Mouse (Mus musculus) R1 (cell line): ENCODE data around the gene Phactr2.

Source experiments
- DNase-seq: peaks from one replicate; pipeline ENCODE4 v3.0.0-alpha.2; 2018; ENCODE audit warnings: low read depth, low spot score

The Phactr2 gene

DNA sequence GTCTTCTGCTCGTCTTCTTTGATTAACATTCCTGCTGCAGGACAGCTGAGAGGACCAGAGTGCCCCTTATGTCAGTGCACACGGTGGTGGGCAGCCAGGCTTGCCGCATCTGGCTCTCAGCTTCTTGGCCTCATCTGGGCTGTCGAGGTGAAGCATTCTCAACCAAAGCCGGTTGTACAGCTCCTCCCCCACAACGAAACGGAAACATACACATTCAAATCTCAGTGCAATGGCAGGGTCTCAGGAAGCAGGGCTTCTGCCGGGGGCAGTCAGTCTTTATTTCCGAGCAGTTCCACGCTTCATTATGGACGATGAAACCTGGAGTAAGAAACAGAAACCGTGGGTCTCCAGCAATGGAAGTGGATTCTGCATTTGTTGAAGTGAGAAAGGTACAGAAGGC is 260.3 kb downstream of the Phactr2 start:
- DNase-seq: no peak

DNA sequence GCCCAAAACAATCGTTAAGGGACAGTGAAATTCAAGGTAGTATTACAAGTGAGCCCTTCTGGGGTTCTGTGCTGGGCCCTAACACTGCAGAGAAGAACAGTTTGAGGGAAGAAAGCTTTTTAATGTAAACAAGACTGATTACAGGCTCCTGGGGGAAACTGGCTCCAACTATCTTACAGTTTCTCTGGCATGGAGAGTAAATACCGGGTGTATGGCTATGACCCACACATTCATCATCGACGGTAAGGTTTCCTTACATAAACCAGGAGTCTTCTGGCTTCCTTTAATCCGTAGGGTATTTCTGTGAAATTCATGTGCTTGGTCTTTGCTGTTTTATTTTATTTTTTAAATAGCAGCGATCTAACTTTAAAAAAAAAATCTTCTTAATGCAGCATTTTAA is 261.4 kb downstream of the Phactr2 start:
- DNase-seq: no peak

DNA sequence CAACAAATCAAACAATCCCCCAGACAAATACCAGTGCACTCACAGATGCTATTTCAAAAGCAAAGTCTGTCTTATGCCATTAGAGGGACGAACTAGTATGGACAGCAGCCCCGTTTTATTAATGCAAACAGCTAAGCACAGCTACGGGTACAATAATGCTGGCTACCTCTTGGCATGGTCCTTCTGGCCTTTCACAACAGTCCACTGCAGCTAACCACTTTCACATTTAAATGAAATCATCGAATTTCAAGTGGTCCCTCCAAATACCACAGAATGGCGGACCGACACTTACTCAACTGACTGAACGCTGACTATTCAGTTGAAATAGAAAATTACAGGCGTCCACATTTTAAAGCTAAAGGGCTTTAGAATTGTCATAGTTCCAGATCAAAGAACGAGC is 261.9 kb downstream of the Phactr2 start:
- no peak for DNase-seq

DNA sequence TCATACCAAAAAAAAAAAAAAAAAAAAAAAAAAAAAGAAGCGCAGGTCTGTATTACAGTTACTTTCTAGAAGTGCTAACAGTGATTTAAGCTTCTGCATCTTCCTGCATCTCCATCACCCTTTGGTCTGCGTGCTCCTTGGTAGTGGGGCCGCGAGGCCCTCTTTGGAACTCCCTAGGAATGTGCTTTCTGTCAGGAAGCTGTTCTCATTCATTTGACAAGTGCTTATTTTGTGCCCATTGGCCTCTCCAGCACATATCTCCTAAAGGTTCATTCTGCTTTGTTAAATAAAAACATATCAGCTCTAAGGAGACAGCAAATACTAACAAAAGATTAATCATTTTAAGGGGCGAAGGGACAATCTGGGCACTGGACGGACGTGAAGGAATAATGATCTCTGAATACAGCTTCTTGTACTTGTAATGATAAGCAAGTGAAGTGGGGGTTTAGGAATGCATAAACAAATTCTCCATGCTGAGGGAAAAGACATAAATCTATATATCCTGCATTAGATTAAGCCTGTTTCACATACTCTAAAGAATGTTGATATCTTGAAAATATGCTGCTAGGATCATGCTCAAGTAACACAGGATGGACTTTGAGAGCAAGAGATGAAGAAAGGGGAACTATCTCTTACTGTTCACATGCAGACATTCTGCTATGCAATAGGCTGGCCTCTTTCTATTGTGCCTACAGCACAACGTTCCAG is 264.1 kb downstream of the Phactr2 start:
- DNase-seq: no peak

DNA sequence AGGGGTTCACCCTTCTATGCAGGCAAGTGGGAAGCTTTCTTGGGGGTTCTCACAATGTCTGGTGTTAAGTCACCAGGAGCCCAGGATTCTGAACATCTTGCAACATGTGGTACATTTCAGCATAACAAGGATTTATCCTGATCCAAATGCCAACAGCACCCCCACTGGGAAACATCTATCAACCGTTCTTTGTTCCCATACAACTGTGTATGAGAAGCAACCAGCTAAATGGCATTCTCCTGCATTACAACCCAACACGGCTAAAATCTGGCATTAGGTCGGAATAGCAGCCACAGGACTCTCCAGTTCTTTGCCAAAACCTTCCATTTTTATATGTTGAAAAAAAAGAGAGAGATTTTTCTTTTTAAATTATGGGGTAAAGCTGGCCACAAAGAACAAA is 264.7 kb downstream of the Phactr2 start:
- DNase-seq: no peak

DNA sequence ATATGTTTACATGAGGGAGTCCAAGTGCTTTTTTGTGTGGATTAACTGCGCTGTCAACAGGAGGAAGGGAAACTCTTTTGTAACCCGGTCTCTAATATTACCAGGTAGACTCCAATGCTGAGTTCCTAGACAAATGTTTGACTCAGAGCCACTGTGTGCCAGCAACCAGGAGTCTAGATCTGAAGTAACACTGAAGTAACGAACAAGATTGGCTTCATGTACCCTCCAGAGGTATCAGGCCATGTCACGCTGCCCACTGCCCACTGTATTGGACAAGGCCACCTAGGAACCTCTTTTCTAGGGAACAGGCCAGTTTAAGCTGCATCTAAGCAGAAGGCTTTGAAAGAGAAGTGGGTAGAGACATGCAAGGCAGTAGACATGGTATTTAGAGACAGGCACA is 265.2 kb downstream of the Phactr2 start:
- no peak for DNase-seq

DNA sequence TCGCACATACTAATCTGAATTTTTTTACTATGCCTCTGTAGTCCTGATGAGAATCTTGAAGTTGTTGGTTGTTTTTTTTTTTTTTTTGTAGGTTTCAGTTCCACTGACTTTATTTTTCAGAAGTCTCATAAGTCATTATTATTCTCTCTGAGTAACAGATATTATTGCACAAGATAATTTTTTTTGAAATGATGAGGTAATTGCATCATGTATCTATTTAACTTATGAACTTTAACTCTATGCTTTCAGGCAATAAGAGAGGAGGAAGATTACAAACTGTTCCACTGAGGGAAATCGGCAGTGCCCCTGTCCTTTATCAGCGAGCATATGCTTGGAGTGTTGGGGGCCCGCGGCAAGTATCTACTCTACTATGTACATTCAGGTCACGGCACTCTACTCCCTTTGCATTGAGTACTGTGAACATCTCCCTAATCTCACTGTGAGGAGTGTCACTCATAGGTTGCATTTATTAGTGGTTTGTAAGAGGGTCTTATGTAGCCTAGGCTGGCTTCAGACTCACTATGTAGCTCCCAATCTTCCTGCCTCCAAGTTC is 272.4 kb downstream of the Phactr2 start:
- no peak for DNase-seq

DNA sequence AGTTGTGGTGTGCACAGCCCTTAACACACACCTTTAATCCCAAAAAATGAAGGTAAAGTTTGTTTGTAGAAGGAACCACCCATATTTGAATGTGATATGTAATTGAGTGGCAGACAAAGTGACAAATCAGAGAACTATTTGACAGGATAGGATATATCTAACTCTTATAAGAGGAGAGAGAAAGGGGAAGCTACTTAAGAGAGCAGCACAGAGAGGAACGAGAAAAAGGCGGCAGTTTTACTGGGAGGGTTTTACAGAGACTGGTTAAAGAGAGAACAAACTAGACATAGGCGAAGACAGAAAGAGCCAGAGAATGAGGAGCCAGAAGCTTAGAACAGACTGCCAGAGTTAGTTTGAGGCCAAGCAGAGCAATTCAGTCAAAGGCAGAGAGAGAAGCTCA is 273.4 kb downstream of the Phactr2 start:
- DNase-seq: no peak

DNA sequence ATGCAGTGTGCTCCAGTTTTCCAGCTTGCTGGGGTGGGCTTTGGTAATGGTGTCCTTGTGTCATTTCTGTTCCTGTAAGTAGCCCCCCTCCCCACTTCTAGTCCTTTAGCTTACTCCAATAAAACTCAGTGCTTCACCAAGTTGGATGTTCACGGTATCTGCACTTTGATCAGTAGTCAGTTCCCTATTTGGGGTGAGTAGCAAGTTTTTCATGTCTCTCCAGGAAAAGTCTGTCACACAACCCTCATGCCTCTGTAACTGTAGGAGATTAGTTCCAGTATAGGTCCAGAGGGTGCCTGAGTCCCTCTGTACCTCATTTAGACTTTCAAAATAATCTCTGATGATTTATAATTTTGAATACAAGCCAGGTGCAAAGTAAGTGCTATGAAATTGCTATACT is 275.0 kb downstream of the Phactr2 start:
- DNase-seq: no peak

DNA sequence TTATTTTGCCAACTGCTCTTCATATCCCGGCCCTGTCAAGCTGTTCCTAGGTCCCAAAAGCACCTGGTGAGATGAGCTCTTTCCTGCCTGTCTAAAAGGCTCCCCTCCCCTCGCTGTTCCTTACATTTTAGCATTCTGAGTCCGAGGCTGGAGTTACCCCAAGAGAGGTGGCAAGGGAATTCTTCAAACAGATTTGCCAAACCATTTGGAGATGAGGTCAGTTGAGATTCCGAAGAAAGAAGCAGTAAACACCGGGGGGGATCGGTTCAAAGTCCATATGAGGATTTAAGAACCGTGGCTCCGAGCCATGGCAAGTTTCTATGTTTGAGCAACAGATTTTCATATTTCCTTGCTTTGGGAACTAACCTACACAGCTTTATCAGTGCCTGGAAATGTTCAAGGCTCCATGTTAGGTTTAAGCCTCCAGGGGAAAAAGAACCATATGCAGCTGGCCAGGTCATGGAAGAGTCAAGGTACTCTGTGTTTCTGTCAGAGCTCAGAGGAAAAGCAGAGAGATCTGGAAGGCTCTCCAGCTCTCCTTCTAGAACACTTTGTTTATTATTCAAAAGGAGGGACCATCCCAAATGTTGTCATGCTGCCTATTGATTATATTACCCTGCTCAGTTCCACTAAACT is 277.2 kb downstream of the Phactr2 start:
- DNase-seq: no peak

DNA sequence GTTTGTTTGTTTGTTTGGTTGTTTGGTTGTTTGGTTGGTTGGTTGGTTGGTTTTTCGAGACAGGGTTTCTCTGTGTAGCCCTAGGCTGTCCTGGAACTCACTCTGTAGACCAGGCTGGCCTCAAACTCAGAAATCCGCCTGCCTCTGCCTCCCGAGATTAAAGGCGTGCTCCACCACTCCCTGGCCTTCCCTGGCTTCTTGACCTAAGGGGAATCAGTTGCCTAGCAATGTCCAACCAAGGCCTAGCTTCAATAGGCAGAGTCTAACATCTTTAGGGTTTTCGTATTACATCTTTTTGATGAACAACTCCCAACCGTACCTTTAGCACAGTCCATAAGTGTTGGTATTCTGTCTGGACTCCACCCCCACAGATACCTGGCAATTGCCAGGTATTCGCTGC is 280.7 kb downstream of the Phactr2 start:
- peak; percentile 56 for DNase-seq

DNA sequence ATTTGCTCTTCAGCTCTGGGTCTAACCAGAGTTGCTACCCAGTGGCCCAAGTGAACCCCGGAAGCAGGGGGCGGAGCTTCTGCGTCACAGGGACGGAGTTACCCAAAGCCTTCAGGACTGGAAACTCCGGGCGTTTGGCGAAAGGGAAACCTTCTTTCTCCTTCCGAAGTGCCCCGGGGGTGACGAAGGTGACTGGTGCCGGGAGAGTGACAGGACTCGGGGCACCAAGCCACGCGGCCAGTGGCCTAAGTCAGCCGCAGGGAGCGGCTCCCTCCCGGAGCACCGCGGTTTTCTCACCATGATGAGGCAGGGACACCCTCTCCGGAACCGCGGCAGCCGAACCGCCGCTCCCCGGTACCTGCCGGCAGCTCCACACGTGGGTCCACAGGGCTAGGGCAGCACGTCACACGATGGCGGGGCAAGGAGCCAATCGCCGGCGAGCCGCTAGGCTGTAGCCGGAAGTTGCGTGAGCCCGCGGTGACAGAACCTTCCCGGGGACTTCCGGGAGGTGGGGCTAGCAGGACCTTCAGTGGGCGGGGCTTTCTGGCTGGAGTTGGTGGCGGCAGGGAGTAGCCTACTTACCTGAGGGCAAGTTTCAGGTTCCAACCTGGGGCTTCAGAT is 281.4 kb downstream of the Phactr2 start, which contains the start of gene Ltv1:
Ltv1 (minus strand) TSS at position 438 of the 621 bp plus-strand sequence.
- peak; percentile 95 for DNase-seq

DNA sequence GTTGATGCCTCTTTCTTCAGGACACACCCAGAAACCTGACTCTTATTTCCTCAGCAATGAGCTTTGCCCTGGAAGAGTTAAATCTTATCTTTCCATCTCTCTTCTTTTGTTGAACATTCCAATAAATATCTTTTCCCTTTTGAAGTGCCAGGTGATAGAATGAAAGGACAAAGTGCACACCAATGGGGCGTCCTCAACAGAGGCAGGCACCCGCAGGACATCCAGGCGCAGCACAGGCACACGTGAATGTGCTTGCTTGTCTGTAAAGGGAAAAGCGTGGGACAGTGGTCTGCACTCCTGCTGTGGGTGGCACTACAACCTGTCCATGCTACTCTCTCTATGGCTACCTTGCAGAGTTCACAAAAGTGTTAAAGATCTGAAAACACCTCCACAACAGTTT is 284.3 kb downstream of the Phactr2 start:
- DNase-seq: no peak

DNA sequence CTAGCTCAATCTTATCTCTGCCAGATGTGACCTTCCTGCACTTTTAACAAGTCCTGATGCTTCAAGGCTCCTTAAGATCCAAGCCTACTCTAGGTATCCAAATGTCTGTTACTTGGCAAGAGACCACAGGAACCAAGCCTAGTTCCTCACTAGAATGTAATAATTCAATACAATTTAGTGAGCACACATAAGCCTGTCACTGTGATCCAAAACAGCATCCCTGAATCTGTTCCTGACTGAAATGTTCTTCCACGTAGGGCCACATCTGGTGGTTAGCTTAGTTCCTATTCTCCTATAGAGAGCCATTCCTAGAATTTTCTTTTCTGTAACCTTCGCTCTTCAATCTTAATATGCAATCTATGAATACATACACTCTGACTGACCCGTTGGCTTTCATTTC is 287.5 kb downstream of the Phactr2 start:
- no peak for DNase-seq

DNA sequence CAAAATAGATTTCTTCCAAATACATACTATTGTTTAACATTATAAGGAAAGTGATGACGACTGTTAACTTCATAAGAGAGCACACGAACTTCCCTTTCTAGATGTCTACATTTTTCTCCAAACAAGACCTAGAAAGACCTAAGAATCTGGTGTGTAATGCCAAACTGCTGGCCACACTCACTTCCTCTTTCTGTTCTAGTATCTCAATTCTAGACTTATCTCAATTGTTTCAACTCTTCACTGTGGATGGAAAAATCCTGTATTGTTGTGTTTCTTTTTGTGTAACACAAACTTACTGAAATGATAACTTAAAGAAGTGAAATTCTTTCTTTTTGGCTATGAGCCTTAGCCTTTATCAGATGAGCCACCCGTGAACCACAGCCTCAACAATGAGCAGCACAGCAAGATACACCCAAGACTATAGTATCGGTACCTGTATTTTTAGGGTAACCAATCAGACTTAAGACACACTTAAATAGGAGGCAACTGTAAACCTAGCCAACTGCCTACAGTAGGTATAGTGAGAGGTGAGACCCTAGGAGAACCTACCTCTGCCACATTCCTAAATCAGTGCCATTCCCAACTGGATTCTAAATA is 289.9 kb downstream of the Phactr2 start:
- DNase-seq: no peak

DNA sequence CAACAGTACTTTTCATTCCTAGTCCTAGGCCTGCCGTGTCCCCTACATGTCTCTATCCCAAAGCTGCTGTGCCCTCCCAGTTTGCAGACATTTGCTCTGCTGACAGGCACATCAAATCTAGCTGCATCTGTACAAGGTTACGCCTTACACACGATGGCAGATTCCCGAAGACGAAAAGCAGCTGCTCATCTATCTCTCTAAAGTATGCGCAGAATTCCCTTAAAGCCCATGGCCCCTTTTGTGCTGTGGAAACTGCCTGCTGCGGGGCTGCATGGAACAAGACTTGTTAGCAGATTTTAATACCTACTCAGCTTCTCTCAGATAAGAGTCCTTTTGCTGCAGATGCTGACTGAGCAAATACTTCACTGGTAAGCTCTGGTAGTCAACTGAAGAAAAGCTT is 294.0 kb downstream of the Phactr2 start:
- no peak for DNase-seq

DNA sequence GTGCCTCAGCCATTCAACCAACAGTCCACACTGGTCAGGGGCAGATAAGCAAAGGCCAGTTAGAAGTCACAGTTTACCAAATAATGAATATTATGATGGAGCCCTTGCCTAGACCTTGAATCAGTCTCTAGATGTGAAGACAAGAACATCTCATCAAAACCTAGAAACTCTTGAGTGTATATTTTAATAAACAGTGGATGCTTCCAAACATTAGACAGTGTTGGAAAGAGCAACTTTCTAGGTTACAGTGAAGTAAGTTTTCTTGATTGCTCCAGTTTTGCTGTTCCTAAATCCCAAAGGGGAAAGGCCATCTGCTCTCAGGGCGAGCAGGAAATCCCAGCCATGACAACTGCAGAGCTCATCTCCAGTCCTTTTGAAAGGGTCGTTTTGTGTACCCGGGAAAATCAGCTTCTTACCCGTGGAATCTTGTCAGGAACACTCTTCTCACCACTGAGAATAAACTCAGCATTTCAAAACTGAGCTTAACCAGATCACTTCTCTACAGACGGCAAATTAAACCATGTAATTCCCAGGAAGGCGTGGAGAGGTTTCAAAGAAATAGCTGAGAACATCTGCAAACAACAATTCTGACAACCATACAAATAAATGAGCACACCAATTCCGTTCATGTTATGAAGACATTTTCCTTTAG is 296.1 kb downstream of the Phactr2 start, which contains the start of gene Zc2hc1b:
Zc2hc1b (minus strand) TSS at position 51 of the 652 bp plus-strand sequence.
- DNase-seq: no peak

DNA sequence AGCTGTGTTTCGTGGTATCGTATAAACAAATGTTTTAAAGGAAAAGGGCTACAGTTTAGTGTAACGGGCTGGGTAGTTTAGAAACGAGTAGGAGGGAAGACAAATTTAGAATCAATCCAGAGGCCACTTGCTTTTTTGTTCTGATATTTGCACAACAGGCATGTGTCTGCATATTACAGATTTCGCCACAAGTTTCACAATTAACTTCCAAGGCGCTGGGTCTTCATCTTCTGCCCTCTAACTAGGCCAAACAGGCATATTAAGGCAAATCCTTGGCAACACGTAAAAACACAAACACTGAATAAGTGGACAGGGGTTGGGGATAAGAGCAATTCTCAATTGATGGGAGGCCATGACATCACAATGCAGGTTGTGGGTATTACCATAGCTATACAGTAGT is 298.3 kb downstream of the Phactr2 start:
- no peak for DNase-seq

DNA sequence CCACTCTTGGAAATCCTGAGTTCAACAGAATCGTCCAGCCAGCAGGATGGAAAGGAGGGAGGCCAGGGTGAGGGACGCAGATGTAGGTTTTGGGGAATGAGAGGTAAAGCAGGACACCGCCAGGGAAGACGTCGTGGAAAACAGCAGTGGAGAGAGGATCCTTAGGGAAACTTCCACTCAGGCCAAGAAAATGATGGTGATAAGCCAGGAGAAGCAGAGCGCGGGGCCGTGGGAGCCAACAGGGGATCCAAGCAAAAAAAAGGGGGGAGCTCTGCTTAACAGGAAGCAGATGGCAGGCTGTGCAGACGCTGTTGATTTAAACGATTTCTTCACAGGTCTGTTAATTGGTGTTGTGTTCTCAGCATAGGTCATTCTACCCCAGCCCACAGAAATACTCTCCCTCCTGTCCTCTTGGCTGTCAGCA is 301.4 kb downstream of the Phactr2 start:
- no peak for DNase-seq

DNA sequence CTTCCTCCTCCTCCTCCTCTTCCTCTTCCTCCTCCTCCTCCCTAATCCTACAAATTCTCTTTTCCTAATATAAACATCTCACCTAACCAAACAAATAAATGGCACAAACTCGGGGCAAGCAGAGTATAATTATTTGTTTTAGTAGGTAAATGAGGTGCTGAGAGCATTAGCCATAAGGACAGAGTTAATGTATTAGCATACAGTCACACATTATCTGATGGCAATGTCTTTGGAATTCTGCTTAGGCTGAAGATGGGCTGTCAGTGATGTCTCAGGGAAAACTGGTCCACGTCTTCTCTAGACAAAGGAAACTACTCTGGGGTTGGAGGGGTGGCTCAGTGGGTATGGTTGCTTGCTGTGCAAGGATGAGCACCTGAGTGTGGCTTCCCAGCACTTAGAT is 302.8 kb downstream of the Phactr2 start:
- DNase-seq: no peak

DNA sequence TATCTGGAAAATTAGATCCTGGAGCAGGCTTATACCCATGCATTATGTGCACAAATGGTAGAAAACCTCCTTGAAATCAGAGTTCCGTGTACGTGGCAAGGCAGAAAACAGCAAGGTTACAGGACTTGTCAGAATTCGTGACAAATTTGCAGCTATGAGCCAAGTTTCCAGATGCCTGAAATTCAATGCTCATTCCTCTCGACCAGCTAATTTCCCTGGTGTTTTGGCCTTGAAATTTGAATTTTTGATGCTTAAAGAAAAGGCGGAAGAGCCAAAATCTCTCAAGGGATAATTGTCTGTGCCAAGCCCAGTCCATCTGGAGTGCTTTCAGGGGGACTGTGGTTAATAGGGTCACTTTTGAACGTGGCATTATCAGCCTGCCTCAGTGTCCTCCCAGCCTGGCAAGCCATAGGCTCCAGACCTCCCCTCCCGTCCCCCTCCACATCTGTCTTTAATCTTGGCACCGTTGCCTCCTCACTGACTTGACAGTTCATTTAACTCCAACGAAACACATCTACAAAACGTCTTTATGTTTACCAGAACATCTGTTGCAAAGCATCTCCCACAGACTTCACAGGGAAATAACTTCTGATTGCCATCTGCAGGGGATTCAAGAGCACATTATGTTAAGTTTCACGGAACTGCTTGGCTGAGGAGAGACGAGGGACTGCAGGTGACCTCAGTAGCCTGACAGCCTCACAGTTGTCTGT is 303.3 kb downstream of the Phactr2 start:
- DNase-seq: no peak
